Mouse (Mus musculus): ENCODE measurements around the gene Kcnd3.
A peak's percentile ranks its signal among the peaks of the same experiment; 100 is the strongest.

Kcnd3 gene

DNA sequence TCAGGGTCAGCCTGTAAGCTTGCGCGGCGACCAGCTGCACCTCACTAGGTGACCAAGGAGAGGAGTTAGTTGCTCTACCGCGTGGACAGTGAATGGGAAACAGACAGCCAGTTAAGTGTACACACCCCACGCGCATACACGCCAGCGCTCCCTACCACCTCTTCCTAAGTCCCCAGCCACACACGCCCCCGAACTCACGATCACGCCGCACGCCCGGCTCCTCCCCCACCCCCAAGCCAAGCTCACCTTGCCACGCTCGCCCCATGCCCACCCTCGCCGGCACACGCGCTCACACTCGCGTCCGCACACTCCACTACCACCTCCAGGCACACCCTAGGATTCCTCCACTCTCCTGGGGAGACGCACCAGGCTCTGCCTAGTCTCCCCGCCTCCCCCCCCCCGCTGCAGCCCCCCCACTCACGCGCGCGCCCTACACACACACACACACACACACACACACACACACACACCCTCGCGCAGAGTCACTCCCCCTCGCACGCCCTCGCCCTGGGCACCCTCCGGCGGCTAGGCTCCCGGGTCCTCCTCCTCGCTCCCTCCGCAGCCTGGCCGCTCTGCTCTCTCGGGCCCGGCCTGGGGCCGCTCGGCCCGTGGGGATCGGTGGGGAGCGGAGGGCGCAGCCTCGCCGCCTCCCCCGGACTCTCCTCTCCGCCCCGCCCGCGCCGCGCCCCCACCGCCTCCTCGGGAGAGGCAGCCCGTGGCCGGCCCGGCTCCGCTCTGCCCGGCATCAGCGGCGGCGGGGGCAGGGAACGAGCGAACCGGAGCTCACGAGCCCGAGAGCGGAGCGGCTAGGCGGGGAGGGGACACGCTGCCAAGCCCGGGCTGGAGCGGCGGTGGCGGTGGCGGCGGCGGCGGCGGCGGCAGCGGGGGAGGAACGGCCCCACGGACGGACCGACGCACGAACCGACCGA lies at the start of gene Kcnd3:
Kcnd3 (plus strand) TSS at position 704 of the 929 bp plus-strand sequence.
- DNase-seq (ENCODE audit: low spot score in 2 of 2), result no peak

DNA sequence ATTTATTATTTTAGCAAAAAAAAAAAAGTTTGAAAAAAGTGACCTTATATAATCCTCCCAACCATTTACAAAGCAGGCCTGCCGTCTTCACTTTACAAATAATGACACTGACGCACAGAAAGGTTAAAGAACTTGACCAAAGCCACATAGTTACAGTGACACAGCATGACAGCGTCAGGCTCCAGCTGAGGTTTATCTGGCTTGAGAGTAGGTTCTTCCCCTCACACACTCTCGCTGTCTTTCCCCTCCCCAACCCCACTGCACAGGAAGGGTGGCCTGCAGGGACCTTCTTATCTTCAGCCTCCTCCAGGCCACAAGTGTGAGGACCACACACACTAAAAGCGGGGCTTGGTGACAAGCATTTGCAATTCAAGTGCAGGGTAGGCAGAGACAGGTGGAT lies 49.5 kb upstream of the Kcnd3 start:
- no peak for DNase-seq (ENCODE audit: low spot score in 2 of 2)

DNA sequence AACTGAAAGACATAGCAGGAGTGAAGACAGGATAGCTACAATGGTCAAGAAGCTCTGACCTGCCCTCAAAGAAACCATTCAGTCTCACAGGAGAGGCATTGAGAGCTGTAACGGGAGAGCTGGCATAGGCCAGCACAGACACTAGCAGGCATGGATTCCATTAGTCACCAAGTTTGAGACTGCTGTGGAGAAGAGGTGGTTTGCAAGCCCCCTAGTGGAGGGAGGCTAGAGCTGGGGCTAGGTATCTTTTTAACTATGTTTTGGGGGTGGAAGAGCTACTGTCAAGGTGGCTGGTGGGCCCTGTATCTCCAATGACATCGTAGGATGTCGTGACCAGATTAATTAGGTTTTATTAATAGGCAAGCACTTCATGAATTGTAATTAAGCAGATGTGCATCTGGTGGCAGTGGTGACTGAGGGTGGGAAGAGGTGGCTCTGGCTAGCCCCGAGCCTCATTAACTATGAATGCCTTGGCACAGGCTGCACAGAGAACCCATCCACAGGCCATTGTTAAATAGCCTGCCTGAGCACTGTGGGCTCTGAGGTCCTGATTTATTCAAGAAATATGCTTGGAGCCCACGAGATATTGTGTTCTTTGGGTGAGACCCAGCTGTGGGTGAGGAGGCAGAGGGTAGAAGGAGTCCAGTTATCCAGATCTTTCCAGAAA lies 48.6 kb upstream of the Kcnd3 start:
- no peak for DNase-seq (ENCODE audit: low spot score in 2 of 2)

DNA sequence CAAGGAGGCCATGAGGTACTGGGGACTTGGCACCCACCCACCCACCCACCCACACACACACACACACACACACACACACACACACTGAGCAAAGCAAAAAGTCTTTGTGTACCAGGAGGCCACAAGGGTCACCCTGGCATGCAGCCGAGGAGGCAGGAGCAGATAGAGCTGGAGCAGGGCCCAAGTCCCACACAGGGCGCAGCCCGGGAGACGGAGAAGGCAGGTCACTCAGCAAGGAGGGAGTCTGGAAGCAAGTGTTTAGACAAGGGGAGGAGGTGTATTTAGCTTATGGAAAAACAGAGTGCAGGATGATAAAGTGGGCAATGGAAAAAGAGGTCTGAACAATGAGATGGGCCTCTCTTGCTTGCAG lies 48.1 kb upstream of the Kcnd3 start:
- peak in 1 of 2 experiments; percentile 22 for DNase-seq (ENCODE audit: low spot score in 2 of 2)

DNA sequence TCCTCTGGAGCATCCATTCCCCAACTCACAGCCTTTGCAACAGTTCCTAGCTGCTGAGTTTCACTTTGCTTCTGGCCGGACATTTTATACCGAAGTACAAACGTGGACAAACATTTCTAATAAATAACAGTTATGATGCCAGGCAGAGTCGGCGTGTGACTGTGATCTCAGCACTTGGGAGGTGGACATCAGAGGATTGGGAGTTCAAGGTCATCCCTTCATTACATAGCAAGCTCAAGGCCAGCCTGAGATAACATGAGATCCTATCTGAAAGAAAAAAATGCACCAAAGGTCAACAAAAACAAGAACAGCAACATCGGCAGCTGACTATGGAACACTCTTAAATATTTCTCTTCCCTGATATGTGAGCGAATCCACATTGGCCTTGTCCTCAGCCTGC lies 46.6 kb upstream of the Kcnd3 start:
- no peak for DNase-seq (ENCODE audit: low spot score in 2 of 2)

DNA sequence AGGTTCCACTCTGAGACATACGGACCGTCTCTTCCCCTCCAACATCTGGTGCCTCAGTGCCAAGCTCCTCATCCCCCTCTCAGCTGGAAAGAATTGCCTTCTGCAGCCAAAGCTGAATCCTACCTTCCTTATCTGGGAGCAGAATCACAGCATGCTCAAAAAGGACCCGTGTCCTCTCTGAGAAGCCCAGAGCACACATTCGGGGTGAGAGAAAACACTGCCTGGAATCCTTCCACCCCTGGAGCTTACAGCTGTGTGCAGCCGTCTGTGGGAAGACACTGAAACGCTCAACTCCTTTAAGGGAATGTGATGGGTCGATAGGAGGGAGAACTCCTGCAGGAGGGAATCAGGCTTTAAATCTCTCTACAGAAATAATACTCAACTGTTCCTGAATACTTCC lies 46.1 kb upstream of the Kcnd3 start:
- DNase-seq (ENCODE audit: low spot score in 2 of 2), result no peak

DNA sequence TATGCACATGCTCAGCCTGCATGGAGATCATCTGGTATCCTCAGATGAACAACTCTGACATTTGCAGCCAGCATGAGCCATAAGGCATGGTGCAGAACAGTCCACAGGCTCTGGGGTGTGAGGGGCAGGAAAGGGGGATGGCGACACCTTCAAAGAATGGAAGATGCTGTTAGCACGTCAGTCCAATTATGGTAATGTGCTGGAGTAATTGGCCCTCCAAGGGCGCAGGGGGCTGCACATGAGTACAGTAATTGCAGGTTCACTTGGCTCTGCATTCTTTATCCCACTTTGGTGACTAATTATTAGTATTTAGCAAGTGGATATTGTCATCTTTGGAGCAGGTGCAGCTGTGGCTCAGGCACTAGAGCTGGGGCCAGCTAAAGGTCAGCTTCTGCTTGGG lies 43.9 kb upstream of the Kcnd3 start:
- DNase-seq (ENCODE audit: low spot score in 2 of 2), result peak in 1 of 2 experiments; percentile 20

DNA sequence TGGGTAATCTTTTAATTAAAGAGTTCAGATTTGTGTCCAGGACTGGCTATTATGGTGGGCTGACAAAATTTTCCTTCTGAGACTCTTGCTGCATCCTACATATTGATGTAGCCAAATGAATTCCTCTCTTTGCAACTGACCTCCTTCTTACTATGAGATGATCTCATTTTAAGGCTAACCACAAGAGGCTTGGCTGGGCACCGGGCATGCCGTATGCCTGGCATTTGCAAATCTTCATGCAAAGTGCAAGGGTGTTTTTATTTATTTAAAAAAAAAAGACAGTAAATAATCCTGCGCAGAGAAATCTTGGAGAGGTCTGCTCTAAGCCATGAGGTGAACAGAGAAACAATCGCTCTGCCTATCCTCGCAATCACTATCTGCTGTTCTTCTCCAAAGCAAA lies 41.3 kb upstream of the Kcnd3 start:
- DNase-seq (ENCODE audit: low spot score in 2 of 2), result no peak

DNA sequence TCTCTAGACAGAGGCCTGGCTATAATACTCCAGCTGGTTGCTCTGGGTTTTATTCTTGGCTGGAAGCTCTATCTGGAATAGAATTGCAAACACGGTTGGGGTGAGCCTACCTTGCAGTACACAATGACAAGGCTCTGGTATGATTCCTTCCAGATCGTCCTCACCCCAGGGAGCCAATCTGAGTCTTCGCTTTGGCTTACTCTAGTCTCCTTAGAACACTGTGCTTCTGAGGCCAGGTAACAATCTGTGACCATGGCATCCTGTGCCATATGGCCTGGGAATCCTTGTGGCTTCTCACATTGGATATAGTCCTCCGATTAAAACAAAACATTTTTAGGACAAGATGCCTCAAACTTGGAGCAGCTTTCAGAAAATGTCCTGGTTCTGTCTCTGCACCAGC lies 40.4 kb upstream of the Kcnd3 start:
- no peak for DNase-seq (ENCODE audit: low spot score in 2 of 2)

DNA sequence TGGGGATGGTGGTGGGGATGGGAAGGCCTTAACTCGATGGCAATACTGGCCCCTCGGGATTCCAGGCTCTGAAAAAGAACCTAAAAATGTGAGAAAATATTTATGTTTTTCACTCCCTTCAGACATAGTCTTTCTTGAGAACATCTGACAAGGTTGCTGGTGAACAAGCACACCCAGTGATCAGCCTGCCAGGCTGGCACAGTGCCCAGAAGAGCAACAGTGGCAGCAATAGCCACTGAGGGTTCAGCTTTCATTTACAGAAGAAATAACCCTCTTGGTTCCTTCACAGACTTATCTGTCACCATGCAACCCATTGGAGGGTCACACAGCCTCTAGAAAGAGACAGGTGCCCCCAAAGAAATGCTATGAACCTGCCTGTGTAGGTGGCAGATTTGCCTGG lies 39.9 kb upstream of the Kcnd3 start:
- no peak for DNase-seq (ENCODE audit: low spot score in 2 of 2)

DNA sequence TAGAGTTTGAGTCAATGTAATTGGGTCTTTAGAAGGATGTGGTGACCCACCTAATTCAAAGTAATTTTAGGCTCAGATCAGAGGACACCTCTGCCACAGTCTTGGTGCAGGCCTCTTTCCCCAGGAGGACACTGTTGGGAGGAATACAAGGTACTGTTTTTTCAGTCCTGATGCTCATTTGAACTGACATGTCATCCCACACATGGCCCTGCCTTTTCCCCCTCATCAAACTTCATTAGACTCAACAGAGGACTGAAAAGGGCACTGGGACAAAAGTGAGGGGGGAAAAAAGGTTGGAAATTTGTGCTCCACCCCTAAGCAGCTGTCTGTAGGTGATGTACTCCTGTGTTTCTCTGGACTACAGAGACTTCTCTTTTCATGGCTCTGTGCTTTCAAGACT lies 39.4 kb upstream of the Kcnd3 start:
- DNase-seq (ENCODE audit: low spot score in 2 of 2), result no peak

DNA sequence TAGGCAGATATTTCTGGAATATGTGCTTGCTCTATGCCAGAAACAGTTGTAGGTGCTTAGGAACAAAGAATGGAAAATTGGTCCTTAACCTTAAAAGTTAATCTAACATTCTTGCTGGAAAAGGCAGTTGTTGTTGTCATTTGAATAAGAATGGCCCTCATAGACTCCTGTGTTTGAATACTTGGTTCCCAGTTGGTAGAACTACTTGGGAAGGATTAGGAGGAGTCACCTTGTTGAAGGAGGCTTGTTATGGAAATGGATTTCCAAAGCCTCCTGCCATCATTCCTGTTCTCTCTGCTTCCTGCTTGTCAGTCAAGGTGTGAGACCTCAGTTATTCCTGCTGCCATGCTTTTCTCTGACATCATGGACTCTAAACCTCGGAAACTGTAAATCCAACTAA lies 33.7 kb upstream of the Kcnd3 start:
- DNase-seq (ENCODE audit: low spot score in 2 of 2), result no peak

DNA sequence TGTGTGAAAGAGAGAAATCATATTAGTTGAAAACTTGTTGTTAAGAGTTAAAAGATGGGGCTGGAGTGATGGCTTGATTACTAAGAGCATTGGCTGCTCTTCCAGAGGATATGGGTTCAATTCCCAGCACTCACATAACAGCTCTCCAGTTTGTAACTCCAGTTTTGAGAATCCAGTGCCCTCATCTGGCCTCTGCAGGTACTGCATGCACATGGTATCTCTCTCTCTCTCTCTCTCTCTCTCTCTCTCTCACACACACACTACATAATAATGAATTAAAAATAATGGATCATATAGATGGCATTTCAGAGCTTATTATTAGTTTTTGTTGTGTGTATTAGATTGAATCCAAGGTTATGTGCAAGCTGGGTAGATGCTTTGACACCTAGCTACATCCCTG lies 29.7 kb upstream of the Kcnd3 start:
- no peak for DNase-seq (ENCODE audit: low spot score in 2 of 2)

DNA sequence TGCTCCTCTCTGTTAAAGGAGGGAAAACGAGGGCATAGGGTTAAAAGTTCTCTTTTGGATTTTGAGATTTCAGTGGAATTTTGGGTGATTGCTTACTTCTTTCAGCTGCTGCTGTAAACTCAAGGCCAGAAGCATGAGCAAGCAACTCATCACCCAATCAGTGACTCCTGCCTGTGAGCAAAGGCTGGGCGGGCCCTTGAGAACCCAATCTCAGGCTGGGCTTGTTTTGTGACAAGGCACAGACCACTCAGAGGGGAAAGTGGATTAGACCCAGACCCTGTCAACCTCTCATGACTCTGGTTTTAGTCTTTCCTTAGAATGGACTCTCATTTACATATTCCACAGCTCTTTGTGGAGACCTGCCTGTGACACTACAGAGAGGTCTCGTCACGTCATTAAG lies 28.7 kb upstream of the Kcnd3 start:
- no peak for DNase-seq (ENCODE audit: low spot score in 2 of 2)

DNA sequence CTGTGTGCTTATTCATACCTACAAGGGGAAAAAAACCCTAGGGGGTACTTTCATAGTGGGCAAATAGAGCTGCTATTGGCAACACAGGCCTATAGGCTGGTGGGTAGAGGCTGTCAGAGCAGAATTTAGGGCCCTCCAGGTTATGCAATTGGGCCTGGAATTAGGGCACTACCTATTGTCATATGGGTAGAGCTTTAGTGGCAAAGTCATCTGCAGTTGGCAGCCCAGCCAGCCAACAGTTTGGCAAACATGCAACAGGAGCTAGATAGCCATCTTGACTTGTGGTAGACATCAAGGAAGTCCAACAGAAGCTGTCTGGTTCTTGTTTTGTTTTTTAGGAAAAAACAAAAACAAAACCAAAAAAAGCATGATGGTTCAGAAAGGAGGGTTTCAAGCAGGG lies 23.5 kb upstream of the Kcnd3 start:
- DNase-seq (ENCODE audit: low spot score in 2 of 2), result no peak

DNA sequence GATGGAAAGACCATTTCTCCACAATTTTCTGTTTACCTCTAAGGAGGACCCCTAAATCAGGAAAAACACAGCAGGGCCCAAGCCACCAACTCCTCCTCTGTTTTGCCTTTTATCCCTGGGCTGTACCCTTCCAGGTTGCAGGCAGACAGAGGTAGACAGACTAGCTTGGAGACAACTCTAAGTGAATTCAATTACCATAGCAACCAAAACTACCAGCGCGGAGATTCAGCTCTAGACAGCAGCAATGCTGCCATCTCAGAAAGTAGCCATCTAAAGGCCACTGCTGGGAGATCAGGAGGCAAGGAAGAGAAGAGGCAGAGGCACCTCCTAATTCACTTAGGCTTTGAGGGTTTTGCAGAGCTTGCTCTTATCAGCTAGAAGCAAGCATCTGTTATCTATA lies 15.7 kb upstream of the Kcnd3 start:
- no peak for DNase-seq (ENCODE audit: low spot score in 2 of 2)

DNA sequence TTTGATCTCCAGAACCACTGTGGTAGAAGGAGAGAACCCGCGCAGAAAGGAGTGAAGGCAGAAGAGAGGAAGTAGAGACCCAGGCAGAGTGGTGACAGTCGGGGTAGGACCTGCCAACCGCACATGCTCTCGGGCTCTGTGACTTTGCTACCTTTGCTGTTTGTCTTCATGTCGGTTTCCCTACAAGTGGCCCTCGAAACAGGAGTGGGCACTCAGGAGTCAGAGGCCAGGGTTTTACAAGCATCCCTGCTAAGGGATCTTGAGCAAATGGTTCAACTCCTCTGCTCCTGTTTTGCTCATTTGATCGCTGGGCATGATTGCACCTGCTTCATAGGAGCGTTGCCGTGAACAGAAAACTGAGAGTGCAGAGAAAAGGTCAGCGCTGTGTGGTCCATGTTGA lies 15.2 kb upstream of the Kcnd3 start:
- DNase-seq (ENCODE audit: low spot score in 2 of 2), result no peak

DNA sequence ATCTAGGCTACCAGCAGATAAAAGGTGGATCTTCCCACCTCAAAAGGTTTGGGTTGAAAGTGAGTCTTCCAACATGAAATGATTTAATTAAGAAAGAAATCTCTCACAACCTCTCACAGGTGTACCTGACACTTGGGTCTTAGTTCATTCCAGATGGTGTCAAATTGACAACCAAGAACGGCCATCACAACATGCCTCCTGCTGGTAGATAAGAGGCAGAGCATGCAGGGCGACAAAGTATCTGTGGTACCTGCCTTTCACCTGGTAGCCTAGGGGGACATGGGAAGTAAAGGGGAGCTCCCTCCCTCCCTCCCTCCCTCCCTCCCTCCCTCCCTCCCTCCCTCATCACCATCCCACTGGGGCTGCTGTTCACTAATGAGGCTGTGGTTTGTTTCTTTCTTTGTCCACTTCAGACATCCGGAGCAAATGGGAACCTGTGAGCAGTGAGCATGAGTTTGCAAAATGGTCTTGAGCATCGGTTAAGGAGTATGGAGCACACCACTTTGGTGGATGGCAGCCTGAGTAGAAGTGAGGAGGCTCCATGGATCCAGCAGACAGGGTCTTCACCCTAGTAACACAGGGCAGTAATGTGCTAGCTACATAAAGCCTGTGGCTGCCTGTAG lies 11.1 kb upstream of the Kcnd3 start:
- DNase-seq (ENCODE audit: low spot score in 2 of 2), result no peak

DNA sequence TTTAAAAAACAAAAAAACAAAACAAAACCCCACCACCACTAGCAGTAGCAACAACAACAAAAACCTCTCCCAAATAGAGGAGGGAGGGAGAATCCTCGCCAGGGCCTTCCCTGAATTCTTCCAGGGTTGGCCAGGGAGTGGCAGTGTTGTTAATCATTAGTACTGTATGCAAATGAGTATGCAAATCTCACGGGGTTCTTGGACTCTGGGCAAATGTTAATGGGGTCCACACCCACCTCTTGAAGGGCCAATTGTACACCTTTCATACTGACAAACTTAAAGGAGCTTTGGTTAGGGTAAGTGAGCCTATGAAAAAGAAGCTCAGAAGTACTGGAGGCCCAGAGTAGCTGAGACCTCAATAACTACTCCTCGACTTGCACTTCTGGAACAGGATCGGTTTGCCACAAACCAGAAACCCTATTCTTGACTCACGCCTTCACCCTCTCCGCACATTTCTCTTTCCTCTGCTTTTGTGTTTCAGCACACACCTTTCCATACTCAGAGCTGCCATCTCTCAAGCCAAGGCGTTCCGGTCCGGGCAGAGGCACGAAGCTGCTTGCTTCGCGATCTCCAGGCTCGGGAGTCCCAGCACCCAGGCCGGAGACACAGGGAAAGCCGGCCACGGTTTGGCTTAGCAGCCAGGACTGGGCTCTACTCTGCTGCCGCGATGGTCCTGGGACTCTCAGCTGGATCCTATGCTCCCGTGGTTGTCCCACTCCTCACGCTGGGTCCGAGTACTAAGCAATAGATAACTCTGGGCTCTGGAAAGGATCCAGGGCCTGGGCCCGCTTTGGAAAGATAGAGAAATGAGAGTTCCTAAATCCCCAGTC lies 1.3 kb upstream of the Kcnd3 start:
- DNase-seq (ENCODE audit: low spot score in 2 of 2), result peak in 1 of 2 experiments; percentile 54

DNA sequence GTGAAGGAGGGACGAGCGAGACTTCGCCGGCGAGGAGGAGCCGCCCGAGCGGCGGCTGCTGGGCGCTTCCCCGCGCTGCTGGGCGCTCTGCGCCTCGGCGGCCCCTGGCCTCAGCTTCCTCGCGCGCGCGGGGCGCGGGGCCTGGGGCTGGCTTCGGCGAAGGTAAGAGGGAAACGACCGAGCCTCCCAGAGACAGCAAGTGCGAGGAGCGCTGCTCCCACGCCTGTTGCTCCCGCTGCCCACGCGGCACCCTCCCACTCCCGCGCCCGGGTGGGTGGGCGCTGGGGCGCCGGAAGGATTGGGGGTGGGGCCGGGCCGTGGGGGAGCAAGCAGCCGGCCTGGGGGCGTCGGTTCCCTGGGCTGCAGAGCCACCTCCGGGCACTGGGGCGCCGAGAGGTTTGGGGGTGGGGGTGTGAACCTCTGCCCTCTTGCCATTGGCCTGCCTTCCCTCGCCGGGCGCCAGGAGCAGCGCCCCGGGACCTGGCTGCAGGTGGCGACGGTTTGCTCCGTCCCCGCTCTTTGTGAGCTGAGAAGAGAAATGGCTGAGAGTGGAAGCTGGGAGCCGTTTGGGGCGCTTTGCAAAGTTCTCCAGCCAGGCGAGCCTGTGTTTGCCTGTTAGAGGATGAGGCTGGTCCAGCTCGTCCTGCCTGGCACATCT lies 555 bp downstream of the Kcnd3 start:
- peak; percentile 26 to 55 for DNase-seq (ENCODE audit: low spot score in 2 of 2)

DNA sequence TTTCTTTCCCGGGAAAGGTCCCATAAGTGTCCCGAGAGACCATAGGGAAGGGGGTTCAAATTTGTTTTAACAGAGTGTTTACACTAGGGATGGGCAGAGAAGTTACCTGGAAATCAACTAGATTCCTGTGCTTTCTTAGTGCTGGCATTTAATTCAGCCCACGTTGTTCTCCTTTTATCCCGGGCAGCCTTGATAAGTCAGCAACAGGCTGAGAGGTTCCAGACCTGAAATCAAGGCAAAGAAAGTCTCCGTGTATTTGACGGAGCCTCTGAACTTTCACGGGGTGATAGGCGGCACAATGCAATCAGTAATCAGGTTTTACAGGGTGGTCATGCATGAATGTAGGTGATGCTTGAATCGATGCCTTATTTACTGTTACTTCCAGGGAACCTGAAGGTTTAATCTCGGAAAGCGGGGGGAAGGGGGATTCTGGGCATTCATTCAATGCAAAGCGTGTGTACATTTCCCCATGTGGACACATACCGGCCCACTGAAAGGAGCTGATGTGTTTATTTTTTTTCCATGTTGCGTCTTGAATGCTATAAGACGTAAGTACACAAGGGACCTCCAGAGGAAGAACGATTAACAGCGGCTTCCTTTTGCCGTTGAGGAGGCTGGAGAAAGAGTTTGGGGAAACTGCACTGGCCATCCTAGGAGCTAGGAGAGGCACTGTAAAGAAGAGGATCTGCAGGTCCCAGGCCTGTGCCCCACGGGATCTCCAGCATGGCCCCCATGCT lies 1.3 kb downstream of the Kcnd3 start:
- no peak for DNase-seq (ENCODE audit: low spot score in 2 of 2)
